Mouse (Mus musculus): Measurements from ENCODE around the gene Tead3.
"Not testable (repeated sequence)": the region's sequence is repeated elsewhere in the genome, so short reads cannot be mapped to it uniquely, and the experiment has no call there.

Tead3 gene

DNA sequence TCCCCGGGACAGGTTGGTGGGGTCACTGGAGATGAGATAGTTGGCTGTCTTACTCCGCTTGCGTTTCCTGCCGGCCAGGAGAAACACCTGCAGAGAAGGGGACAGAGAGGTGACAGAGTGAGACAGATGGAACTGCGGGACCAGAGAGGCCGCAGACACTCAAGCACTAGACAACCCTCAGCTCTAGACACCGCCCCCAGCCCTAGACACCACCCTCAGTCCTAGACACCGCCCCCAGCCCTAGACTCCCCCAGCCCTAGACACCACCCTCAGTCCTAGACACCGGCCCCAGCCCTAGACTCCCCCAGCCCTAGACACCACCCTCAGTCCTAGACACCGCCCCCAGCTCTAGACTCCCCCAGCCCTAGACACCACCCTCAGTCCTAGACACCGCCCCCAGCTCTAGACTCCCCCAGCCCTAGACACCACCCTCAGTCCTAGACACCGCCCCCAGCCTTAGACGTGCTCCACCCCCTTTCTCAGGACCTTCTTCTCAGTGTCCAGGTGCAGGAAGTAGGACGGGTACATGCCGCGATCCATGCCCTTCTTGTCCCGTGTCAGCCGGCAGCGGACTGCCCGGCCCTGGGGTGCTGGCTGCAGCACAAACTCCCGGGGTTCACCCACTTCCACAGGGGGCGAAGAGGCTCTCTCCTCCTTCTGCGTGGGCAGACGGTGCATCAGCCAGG, 8.1 kb upstream of the Tead3 start:
- not testable (repeated sequence) for DNase-seq

DNA sequence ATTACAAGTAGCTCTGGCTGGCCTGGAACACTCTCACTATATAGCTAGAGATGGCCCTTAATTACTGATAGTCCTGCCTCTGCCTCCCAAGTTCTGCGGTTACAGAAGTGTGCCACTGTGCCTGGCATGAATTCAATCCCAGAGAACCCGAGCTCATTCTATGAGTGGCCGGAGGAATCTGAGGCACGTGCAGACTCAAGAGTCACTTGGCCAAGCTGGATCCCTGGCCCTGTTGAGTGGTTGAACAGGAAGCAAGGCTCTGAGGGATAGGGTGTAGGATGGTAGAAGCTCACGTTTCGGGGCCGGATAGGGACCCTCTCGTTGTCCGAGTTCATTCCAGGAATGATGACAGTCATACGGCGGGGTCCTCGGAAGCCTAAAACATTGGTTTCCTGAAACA, 5.3 kb upstream of the Tead3 start:
- peak; percentile 73 for DNase-seq

DNA sequence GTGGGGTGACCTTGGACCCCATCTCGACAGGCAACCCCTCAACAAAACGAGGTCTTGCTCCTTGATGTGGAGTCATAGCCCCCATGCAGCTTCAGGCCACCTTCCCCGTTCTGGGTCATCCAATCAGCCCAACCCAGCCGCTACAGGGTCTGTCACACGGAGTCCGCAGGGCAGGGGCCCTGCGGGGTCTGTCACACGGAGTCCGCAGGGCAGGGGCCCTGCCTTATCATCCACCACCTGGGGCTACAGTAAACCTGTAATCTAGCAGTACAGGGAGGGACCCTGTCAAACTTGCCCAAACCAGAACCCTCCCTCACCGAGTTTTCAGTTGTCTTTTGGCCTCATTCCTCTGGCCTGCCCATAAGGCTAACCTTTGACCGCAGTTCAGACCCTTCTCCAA, 1.4 kb upstream of the Tead3 start:
- no peak for DNase-seq

DNA sequence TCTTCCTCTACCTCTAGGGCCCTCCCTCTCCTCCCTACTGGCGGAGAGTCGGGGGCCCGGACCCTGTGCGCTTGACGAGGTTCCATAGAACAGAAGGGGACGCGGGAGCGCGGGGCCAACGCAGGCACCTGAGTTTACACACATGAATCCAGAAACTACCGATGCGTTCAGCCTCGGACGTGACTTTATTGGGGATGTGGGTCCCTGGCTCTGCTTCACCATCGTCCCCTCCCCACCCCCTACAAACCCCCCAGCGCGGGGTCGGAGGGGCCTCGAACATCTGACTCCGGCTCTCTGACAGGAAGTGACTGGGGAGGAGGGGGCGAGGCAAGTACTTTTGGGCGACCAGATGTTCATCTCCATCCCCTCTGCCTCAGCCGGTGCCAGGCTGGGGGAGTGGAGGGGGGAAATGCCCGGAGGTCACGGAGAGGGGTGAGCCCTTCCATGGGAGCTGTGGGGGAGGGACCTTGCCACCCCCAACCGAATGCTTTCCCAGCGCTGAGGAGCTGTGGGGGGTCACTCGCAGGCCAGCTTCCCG, 805 bp upstream of the Tead3 start:
- peak; percentile 69 for DNase-seq

DNA sequence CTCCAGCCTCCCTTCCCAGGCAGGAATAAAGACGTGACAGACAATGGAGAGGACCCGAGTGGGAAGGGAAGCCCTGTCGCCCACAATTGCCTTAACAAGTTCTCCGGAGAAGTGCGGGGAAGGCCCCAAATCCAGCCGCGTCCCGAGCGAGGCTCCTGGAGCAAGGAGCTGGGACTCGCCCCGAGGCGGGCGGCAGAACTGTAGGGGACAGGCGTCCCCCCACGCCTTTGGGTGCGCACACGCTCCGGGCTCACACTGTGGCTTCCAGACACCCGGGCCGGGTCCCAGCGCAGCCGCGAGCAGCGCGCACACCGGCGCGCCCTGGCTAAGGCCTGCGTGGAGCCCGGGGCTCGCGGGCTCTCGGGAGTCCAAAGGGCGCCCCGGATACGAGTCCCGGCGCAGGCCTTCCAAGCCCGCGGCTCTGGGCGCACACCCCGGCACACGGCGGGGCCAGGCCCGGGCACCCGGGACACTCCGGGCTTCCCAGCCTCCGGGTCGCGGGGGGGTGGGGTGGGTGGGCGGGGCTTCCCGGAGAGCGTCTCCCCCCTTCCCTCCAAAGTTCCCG, 634 bp downstream of the Tead3 start:
- peak; percentile 47 for DNase-seq

DNA sequence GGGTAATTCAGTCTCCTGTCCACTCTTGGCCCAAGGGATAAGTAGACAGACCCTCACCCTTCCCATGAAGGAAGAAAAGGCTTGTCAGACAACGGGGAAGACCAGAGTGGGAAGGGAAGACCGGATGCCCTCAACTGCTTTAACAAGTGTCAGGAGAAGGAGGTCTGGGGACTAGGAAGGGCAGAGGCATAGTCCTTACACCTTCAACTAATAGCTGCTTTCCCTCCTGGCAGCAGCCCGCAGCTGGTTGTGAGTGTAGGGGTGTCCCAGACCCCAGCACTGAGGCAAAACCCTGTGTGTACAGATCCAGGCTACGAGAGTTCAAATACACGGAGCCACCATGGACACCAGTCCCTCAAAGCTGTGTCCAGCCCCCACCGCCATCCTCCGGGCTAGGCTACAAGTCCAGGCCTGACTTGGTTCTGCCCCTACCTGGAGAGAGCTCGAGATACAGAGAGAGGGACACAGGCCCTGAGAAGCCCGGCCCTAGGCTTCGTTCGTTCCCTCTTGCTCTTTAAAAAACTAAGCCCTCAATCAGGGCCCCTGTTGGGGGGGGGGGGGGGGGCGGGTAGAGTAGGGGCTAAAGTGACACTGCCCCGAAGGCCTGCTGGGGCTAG, 1.2 kb downstream of the Tead3 start:
- no peak for DNase-seq

DNA sequence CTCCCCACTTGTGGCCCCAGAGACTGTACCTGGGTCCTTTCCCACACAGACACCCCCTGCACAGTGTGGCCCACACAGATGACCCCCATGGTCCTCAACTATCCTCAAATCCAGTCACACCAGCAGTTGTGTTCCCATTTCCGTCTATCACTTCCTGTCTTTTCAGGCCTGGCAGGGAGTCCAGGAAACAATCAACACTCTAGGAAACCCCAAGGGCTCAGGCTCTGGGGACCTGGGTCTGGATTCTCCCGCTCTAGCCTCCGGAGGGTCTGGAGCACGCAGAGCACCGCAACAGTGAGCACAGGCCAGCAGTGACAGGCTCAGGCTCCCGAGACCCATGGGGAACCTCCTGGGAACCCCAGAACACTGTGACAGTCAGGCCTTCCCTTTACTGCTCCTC, 2.4 kb downstream of the Tead3 start:
- no peak for DNase-seq

DNA sequence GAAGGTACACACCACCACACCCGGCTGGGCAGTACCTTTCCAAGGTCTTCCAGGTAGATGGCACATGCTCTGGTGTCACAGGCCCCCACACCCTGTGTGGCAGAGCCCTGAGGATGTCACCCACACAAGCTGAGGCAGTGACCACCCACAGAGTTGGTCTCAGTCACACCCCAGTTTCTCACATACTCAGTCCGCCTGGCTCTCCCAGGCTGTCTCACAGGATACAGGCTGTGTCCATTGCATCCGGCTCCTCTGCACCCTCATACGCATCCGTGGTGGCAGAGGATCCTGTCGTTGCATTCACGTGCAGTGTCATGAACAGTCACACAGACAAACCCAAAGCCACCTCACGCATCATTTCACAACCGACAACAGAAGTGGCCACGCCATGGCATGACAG, 3.3 kb downstream of the Tead3 start:
- no peak for DNase-seq

DNA sequence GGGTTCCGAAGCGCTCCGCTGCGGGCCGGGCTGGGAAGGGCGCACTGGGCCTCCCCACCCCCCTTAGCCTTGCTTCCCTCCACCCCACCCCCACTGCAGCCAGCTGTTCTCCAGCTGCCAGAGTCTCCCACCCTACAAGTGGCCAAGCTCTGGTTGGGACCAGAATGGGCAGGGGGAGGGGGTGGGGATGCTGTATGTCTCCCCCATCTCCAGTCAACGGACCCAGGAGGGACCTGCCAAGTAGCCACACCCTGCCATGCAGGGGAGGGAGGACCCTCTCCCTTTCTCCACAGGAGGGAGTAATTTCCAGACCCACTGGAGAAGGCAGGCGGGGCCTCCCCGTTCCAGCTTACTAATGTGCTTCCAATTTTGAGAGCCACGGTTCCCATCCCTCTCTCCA, 4.7 kb downstream of the Tead3 start:
- peak; percentile 75 for DNase-seq

DNA sequence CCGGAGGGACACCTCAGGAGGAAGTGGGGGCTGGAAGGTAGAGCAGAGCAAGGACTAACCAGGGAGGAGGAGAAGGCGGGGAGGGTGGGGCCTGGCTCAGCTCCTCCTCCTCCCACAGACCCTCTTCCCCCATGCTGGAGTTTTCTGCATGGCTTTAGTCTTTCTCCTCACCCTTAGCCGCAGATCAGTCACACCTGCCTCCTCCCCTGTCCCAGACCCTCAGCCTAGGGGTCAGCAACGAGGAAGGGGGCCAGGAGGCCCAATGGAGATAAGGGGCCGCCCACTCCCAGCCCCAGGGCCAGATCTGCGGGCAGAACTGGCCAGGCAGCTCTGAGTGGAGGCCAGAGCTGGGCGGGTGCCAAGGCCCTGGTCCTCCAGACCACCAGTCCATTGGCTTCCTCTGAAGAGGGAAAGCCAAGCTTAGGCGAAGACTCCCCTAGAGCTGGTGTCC, 5.3 kb downstream of the Tead3 start:
- peak; percentile 65 for DNase-seq

DNA sequence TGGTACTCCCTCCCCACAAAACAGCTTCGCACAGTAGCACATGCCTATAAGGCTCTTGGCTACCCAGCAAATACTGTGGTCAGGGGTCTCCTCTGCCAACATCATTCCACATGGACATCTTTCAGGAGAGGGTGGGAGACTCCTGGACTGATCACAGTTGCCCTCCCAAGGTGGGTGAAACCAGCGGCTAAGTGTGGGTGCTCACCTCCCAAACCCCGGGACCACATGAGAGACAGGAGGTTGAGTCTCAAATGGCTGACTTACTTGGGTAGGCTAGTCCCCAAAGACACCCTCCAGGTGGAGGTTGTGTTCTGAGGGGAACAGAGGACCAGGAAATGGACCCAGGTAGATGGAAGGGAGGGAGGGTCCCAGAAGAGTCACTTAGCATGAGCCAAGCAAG, 5.9 kb downstream of the Tead3 start:
- no peak for DNase-seq

DNA sequence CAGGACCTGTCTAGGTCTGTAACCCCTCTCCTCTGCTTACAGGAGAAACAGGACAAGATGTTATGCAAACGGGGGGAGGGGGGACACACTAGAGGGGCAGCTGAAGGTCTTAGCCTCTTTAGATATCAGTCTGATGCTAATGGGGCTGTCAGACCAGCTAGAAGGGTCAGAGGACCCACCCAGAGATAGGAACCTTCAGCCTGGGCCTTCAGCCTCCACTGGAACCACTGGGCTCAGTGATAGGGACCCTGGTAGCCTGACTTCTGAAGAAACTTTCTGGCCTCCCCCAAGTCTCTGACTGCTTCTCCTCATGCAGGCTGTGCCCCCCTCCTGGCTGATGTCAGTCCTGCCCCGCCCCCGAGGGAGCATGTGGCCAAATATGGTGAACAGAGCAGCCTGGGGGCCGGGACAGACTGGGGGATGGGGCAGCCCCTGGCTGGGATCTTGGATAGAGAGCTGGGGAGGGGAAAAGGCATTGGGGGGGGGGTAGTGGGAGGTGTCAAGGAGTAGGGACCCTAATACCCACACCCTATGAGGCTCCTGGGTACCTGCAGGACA, 6.5 kb downstream of the Tead3 start:
- DNase-seq: peak; percentile 84

DNA sequence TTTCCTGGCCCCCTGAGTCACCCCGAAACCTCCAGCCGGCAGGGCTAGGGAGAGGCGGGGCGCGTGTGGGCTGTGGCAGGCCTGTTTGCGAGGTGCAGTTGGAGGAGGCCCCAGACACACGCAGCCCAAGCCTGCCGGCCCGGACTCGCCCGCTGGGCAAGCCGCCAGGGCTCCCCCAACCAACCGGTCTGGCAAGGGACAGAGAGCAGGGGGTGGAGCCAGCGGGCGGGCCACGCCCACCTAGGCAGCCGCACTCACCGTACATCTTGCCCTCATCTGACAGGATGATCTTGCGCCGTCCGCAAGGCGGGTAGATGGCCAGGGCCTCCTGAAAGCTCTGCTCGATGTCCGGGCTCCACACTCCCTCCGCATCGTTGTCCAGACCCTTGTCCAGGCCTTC, 9.5 kb downstream of the Tead3 start:
- peak; percentile 97 for DNase-seq

DNA sequence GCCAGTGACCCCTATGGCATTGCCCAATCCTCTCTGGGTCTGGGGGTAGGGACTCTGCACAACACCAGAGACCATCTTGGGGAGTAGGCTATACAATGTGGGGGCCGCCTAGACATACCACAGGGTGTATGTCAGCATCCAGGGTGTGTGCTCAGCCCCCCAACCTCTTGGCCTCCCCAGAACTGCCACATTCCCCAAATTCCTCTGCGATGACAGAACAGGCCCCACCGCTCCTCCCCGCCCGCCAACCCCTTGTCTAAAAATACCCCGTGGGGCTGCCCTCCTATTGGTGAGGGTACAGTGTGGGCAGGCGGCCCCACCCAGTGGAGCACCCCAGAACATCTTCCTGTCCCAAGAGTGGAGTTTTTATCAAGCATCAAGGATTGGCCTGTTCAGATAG, 10.0 kb downstream of the Tead3 start:
- DNase-seq: peak; percentile 71

DNA sequence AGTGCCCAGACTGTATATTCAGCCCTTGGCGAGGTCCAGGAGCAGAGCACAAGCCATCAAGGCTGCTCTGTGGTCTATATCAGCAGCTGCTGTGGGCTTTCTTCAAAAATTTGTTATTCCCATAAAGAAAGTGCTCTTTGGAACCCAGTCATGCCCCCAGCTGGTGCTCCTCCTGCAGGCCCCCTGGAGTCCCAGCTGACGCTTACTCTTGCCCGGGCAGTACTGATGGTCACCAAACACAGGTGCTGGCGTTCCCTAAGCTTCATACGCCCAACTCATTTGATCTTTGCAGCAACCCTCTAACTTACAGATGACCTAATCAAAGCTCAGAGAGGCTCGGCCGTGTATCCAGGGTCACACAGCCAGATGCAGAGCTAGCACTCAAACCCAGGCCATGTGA, 13.1 kb downstream of the Tead3 start:
- DNase-seq: no peak

DNA sequence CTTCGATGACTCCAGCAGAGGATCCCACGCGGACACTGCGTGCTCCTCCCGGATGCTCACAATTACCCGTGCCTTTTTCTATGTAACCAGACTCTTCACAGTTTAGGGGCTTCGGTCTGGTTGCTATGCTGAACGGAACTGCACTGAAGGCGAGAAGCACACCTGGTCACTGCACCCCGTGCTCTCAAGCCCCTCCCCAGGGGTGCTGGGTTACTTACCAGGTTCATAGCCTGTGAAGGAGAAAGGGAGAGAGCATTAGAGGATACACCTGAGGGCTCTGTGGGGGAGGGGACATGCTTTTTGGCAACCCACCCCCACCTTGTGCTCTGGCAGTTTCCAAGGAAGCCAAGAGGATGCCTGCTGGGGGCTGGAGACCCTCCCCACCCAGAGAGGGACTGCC, 15.3 kb downstream of the Tead3 start:
- DNase-seq: no peak

DNA sequence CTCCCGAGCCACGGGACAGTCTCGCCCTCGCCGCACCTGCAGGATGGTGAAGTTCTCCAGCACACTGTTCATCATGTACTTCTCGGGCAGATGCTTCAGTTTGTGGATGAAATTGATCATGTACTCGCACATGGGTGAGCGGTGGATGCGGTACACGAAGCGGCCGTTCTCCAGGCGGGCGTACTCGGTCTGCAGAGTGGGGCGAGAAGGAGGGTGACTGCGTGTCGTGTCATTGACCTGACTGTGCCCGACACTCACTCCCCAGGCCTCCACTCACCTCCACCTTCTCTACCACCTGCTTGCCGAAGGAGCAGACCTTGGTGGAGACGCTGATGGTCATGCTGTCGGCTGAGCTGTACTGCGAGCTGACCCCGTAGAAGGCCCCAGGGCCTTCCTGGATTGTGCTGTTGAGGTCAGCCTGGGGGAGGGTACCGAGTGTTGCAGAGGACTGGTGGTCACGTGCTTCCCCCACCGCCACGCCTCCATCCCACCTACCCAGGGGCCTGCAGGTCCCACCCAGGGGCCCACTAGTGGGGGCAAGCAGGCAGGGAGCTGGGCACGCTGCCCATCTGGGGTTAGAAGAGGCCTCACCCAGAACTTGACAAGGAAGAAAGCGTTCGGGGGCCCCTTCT, 17.6 kb downstream of the Tead3 start:
- no peak for DNase-seq

DNA sequence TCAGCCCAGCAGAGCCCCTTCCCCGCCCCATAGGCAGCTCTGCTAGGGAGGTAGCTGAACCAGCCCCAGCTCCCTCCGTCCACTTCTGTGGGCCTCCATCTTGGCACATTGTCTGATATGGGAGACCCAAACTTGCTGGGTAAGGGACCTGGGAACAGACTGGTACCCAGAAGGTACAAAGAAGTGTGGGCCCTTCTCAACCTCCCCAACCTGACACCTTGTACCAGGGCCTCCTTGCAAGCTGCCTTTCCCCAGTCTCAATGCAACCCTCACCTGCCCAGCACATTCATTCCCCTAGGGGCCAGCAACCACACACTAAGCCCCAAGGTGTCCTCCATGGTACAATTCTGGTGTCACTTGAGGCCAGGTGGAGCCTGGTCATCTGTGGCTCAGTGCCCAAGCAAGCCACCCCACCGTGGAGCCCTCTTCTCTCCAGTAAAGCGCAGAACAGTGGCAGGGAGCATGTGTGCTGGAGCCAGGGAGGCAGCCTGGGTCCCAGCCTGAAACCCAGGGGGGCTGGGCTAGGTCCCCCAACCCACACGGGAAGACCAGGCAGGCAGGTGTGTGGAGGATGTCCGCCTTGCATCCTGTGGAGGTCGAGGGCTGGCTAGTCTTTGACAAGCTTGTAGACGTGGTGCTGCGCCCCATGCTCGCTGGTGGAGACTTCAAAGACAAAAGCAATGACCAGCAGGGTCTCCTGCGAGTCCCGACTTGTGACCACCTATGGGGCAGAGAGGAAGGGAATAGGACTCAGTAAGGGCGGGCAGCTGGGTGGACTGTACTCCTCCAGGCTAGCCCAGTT, 18.3 kb downstream of the Tead3 start:
- DNase-seq: no peak

DNA sequence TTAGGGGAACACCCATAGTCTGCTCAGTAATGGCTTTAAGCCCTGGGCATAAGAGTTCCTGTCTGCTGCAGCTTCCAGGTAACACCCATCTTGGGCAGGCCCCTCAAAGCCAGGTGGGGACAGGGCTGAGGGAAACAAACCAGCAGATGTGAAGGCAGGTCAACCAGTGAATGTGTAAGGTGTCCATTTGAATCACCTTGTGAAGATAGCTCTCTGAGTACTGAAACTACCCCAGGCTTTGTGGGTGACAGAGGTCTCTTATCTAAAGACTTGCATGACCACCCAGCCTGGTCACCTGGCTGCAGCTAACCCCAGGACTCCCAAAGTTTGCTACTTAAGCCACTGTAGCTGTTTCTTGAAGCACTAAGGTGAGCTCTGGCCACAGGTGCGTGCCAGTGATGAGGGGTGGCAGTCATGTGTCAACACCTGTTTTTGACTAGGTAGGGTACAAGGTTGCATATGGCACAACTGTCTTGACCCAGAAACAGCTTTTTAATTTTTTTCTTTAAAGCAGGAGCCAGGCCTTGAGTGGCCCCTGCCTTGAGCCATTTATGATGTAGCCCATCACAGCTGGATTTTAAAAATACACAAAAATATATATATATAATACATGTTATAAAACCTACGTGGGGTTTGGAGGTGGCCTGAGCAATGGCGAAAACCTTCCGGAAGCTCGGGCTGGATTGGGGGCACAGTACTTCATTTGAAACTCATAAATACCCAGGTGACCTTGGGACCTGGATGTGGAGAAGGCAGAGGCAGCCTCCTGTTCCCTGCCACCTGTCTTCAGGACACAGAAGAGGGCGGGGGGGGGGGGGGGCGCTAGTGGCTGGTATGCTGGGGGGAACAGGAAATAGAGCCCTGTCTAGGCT, 19.1 kb downstream of the Tead3 start:
- DNase-seq: no peak

DNA sequence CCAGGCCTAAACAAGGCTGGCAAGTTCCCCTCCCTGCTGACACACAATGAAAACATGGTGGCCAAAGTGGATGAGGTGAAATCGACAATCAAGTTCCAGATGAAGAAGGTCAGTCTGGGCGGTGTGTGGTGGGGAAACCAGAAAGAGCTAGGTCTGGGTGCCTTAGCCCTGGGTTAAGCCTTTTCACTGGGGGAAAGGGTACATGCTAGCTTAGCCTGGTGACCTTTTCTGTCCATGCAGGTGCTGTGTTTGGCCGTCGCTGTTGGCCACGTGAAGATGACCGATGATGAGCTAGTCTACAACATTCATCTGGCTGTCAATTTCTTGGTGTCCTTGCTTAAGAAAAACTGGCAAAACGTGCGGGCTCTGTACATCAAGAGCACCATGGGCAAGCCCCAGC, 20.0 kb downstream of the Tead3 start:
- DNase-seq: not testable (repeated sequence)

DNA sequence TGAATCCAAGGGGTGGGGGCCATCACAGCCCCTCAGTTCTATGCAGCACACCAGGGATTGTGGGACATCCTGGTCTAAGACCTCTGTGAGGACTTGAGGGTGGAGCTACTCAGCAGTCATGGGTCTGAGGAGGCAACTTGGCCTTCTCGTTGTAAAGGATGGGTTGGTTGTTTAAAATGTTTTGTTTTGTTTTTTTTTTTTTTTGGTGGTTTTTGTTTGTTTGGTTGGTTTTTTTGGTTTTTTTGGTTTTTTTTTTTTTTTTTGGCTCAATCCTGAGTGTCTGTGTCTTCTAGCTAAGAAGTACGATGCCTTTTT, 20.4 kb downstream of the Tead3 start:
- no peak for DNase-seq

All from lung, postnatal 10 days (tissue).